Mouse (Mus musculus) embryonic fibroblast, embryonic 13.5 days (primary cell): ENCODE data around the gene Tspan9.

Experiments
- CTCF ChIP-seq: IDR thresholded peaks from 2 replicates; pipeline ENCODE4 v1.5.1; 2011; ENCODE audit warnings: mild to moderate bottlenecking, control low read depth, low read length, moderate library complexity, borderline replicate concordance; ENCODE audit not compliant: insufficient read depth
- POLR2A ChIP-seq: IDR thresholded peaks from 2 replicates; pipeline ENCODE4 v1.6.1; 2011; ENCODE audit warnings: low read depth, mild to moderate bottlenecking, control low read depth, low read length, moderate library complexity

DNA sequence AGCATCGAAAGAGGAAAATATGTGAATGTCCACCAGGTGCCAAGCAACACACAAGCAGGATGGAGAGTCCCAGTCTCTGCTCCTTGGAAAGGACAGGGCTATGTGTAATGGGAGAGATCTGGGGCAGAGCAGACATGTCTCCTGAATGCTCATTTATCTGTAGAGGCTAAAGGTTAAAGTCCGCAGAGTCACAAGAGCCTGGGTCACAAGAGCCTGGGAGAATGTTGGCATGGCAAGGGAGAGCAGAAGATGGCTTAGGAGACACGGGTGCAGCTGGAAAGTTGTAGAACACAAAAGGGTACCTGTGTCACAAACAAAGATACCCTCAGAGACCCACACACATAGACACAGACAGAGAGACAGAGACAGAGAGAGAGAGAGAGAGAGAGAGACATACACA, 17.9 kb downstream of the Tspan9 start:
- TF ChIP-seq POLR2A: no peak
- TF ChIP-seq CTCF: no peak
